Mouse (Mus musculus): ENCODE results near the gene Avpi1. TPM values are rescaled to one million over a fixed set of nuclear protein-coding genes. Genes with fewer than 3 reads are reported as not detected.

Gene Avpi1
- polyA plus RNA-seq, 1 experiment = 16.9 TPM

DNA sequence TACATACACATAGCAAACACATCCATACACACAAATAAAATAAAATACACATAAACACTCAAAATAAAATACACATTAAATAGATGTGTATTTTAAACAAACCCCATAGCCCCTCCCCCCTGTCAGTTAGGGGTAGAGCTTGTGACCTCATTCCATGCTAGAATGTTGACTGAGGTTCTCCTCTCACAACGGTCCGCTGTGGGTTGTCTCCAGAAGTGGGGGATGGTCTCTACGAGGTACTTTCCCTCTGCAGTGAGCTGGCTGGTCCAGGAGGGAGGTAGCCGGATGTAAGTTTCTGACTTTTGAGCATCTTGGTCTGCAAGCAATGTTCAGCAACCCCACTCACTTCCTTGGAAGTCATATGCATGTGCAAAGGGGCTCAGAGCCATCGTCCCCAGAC lies 34.9 kb upstream of the Avpi1 start, which contains the start of gene Zfyve27:
Gene Zfyve27, plus strand, starts transcription at position 188 of the 400 bp plus-strand sequence.
- Histone ChIP-seq H3K27ac (ENCODE audit: insufficient read depth, low read depth, low read length) (no peak within 1 kb of the TSS), H3K4me3 (ENCODE audit: insufficient read depth, low read length) (no peak within 1 kb of the TSS), H3K4me1 (ENCODE audit: control insufficient read depth, insufficient read depth, low read length) (peaks cover 4% of the 10 kb centered on the region)
- TF ChIP-seq POLR2A (IDR thresholded peaks at IDR 0.05; ENCODE audit: borderline replicate concordance, low read depth, low read length) (no peak), CTCF (IDR thresholded peaks at IDR 0.05; ENCODE audit: low read depth, low read length) (no peak)

DNA sequence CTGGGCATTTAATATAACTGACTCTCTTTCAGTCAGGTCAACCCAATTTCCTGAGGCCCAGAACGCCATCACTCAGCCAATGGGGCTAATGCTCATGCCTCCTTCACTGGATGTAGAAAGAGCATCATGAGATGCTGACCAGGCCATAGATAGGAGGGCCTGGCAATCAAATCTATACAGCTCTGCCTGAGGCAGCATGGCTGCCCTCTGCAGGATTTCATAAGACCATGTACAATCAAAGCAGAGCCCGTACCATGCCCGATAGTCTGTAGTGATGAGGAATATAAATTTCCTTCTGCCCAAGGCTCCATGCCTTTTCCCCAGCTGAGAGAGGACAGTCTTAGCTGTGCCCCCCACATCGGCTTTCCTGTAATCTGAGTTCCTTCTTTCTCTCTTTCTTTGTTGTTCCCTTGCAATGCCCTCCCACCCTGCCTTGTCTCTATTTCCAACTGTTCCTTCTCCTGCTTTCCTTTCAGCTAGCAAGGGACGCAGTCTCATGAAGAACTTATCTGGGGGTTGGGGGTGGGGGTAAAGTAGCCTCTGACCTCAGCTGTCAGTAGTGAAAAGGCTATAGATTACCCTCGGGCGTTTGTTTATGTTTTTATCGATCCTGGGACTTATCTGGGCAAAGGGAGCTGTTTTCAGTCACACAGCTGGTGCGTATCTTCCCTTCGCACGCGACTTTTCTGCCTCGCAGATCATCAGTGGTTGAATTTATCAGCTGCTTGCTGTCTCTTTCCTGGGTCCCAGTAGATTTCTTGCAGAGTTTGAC lies 29.6 kb upstream of the Avpi1 start:
- Histone ChIP-seq H3K4me3 (ENCODE audit: insufficient read depth, low read length) (no peak overlapping the region), H3K4me1 (ENCODE audit: control insufficient read depth, insufficient read depth, low read length) (peaks cover 19% of the 10 kb centered on the region), H3K27ac (ENCODE audit: insufficient read depth, low read depth, low read length) (no peak overlapping the region)
- TF ChIP-seq CTCF (IDR thresholded peaks at IDR 0.05; ENCODE audit: low read depth, low read length) = no peak

DNA sequence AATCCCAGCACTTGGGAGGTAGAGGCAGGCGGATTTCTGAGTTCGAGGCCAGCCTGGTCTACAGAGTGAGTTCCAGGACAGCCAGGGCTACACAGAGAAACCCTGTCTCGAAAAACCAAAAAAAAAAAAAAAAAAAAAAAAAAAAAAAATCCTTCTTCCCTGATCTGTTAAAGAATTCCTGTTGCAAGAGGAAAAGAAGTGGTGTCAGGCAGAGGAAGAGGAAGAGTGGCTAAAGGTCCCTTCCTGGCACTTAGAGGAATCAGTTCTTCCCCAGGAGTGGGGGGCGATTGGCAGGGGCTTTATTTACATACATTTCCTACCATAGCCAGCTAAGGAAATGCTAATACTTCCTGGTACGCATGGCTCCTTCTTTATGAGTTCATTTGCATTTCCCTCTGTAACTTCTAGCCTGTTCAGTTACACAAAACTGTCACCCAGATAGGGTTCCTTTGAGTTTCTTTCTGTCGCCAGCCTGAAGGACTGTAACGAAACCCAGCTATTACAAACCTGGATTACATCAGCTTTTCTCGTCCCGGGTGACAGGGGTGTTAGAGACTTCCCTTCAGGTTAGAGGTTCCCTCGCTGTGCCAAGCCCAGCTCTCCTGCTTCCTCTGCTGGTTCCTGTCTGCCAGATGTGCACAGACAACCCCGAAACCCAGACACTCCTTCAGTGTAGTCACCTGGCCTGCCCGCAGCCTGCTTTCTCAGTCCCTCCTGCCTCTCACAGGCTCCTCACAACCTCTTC lies 28.8 kb upstream of the Avpi1 start:
- TF ChIP-seq POLR2A (IDR thresholded peaks at IDR 0.05; ENCODE audit: borderline replicate concordance, low read depth, low read length) = no peak
- TF ChIP-seq CTCF (IDR thresholded peaks at IDR 0.05; ENCODE audit: low read depth, low read length) = no peak
- peaks cover 19% of the 10 kb centered on the region for H3K4me1 ChIP-seq (ENCODE audit: control insufficient read depth, insufficient read depth, low read length)
- no peak overlapping the region for H3K4me3 ChIP-seq (ENCODE audit: insufficient read depth, low read length)
- H3K27ac ChIP-seq (ENCODE audit: insufficient read depth, low read depth, low read length) = no peak overlapping the region

DNA sequence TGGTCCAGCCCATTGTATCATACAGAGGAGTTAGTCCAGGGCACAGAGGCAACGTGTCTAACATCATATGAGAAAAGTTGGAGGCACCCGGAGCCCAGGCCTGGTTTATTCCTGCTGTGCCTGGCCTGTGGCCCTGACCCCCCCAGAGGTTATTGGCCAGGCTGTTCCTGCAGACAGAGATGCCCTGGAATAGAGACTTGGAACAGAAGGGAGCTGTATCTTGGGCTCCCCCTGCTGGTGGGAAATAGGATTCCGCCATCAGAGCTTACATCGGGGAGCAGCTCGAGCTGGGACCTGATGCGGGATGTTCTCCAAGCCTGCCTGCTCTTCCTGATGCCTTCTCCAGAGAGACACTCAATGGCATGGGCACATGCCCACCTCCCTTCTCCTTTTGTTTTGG lies 23.1 kb upstream of the Avpi1 start:
- Histone ChIP-seq H3K4me1 (ENCODE audit: control insufficient read depth, insufficient read depth, low read length) (peaks cover 25% of the 10 kb centered on the region), H3K4me3 (ENCODE audit: insufficient read depth, low read length) (no peak overlapping the region), H3K27ac (ENCODE audit: insufficient read depth, low read depth, low read length) (no peak overlapping the region)
- TF ChIP-seq CTCF (IDR thresholded peaks at IDR 0.05; ENCODE audit: low read depth, low read length) (peak; percentile 61), POLR2A (IDR thresholded peaks at IDR 0.05; ENCODE audit: borderline replicate concordance, low read depth, low read length) (no peak)

DNA sequence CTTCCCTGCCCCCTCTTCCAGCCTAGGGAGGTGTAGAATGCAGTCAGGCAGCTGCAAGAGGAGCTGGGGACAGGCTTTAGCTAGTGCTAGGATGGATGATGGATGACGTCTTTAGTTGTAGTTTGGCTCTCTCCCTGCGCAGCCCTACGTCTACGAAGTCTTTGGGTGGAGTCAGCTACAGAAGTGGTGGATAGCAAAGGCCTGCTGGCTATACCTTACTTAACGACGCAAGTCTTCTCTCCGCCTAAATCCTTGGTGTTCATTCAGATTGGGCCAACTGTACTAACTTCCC lies 19.7 kb upstream of the Avpi1 start:
- Histone ChIP-seq H3K4me3 (ENCODE audit: insufficient read depth, low read length) (peak overlapping the region; percentile 92), H3K27ac (ENCODE audit: insufficient read depth, low read depth, low read length) (no peak overlapping the region)
- TF ChIP-seq POLR2A (IDR thresholded peaks at IDR 0.05; ENCODE audit: borderline replicate concordance, low read depth, low read length) (no peak), CTCF (IDR thresholded peaks at IDR 0.05; ENCODE audit: low read depth, low read length) (no peak; the same call in 1 of the 2 replicates)

DNA sequence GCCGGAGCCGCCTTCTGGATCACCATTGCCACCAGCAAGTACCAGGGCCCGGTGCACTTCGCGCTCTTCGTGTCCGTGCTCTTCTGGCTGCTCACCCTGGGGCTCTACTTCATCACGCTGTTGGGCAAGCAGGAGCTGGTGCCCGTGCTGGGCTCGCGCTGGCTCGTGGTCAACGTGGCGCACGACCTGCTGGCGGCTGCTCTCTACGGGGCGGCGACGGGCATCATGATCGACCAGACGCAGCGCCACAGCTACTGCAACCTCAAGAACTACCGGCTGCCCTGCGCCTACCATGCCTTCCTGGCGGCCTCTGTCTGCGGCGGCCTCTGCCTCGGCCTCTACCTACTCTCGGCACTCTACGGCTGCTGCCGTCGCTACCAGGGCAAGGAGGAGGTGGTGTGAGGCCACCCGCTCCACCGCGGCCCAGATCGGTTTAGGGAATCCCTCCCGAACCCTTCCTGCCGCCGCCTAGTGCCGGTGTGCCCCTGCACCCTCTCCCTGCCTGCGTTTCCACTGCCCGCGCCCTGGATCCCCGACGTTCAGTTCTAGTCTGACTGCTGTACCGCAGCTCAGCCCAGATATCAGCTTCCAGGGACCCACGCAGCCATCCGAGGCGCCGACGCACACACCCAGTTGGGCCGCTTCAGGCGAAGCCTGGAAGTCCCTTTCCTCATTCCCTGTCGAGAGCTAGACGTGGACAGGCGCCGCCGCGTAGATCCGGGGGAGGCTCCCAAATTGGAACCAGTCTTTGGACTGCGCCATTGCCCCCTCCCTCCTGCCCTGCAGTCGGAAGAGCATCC lies 19.1 kb upstream of the Avpi1 start:
- Histone ChIP-seq H3K4me3 (ENCODE audit: insufficient read depth, low read length) (peak overlapping the region; percentile 92), H3K27ac (ENCODE audit: insufficient read depth, low read depth, low read length) (peak overlapping the region; percentile 54), H3K4me1 (ENCODE audit: control insufficient read depth, insufficient read depth, low read length) (peaks cover 40% of the 10 kb centered on the region)
- TF ChIP-seq CTCF (IDR thresholded peaks at IDR 0.05; ENCODE audit: low read depth, low read length) (no peak), POLR2A (IDR thresholded peaks at IDR 0.05; ENCODE audit: borderline replicate concordance, low read depth, low read length) (no peak)

More for the DNA sequence above, 19.7 kb upstream of the Avpi1 start:
- peaks cover 40% of the 10 kb centered on the region for H3K4me1 ChIP-seq (ENCODE audit: control insufficient read depth, insufficient read depth, low read length)

DNA sequence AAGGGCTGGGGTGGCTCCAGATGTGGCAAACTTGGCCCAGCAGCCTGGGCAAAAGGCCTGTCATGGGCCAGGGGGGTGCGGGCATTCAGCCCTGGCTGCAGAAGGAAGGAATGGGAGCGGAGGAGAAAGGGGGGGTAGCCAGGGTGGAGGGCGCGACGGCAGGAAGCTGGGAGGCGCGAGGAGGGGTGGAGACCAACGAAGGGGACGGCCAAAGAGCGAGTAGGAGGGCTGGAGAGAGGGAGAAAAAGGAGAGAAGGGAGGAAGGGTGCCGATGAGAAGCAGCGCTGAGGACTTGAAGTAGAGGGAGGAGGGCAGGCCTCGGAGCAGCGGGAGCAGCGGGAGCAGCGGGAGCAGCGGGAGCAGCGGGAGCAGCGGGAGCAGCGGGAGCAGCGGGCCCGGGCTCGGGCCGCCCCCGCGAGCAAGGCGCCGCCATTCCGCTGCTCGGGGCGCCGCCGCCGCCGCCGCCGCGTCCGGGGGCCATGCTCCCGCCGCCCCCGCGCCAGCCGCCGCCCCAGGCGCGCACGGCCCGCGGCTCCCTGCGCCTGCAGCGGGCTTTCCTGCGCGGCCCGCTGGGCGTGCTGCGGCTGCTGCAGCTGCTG lies 18.4 kb upstream of the Avpi1 start, which contains the start of gene Marveld1:
Gene Marveld1, plus strand, starts transcription at position 231 of the 599 bp plus-strand sequence.
- TF ChIP-seq POLR2A (IDR thresholded peaks at IDR 0.05; ENCODE audit: borderline replicate concordance, low read depth, low read length) (no peak), CTCF (IDR thresholded peaks at IDR 0.05; ENCODE audit: low read depth, low read length) (no peak)
- H3K4me1 ChIP-seq (ENCODE audit: control insufficient read depth, insufficient read depth, low read length) = peaks cover 40% of the 10 kb centered on the region
- H3K4me3 ChIP-seq (ENCODE audit: insufficient read depth, low read length) = peak within 1 kb of the TSS; percentile 92

DNA sequence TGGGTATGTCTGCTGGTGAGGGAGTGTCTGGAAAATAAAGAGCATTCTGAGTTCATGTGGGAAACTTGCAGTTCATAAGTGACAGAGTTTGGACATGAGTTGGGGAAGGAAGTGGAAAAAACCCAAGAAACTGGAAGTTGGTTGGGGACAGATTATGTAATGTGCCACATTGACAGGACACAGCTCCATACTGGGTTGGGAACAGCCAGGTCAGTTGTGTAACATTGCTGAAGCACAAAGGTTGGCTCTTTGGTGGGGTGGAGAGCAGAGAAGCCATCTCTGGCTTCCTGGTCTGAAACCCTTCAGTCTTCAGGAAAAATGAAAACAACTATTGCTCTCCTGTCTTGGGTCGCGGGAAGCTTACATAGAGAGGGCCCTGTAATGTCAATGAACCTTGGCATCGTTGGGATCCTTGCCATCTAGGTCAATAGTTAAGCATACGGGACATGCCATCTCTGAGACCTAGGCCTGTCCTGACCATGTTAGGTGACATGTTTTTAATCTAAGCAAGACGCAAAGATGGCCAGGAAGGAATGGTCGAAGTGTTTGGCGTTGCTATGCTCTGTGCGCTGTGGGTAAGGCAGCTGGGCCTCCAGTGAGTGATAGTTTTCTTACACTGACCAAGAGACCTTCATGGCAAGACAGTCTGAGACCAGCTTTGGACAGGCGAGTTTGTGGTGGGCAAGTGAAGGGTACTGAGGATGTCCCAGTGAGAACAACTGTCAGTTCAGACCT lies 17.6 kb upstream of the Avpi1 start:
- H3K4me3 ChIP-seq (ENCODE audit: insufficient read depth, low read length) = no peak overlapping the region
- peaks cover 40% of the 10 kb centered on the region for H3K4me1 ChIP-seq (ENCODE audit: control insufficient read depth, insufficient read depth, low read length)
- TF ChIP-seq CTCF (IDR thresholded peaks at IDR 0.05; ENCODE audit: low read depth, low read length) (no peak), POLR2A (IDR thresholded peaks at IDR 0.05; ENCODE audit: borderline replicate concordance, low read depth, low read length) (no peak)
- peak overlapping the region; percentile 15 for H3K27ac ChIP-seq (ENCODE audit: insufficient read depth, low read depth, low read length)

More for the DNA sequence above, 18.4 kb upstream of the Avpi1 start, which contains the start of gene Marveld1:
- H3K27ac ChIP-seq (ENCODE audit: insufficient read depth, low read depth, low read length) = peak within 1 kb of the TSS; percentile 54

DNA sequence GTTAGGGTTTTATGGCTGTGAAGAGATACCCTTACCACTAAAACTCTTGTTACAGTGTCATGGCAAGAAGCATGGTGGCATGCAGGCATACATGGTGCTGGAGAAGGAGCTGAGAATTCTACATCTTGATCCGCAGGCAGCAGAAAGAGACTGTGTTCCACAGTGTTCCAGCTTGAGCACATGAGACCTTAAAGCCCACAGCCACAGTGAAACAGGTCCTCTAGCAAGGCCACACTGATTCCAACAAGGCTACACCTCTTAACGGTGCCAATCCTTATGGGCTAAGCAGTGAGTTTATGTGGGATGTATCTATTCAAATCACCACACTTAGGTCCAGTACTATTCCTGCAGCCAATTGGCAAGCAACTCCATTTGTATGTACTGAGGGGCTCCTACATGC lies 16.9 kb upstream of the Avpi1 start:
- Histone ChIP-seq H3K4me3 (ENCODE audit: insufficient read depth, low read length) (no peak overlapping the region), H3K4me1 (ENCODE audit: control insufficient read depth, insufficient read depth, low read length) (peaks cover 40% of the 10 kb centered on the region), H3K27ac (ENCODE audit: insufficient read depth, low read depth, low read length) (no peak overlapping the region)
- TF ChIP-seq CTCF (IDR thresholded peaks at IDR 0.05; ENCODE audit: low read depth, low read length) = no peak
- TF ChIP-seq POLR2A (IDR thresholded peaks at IDR 0.05; ENCODE audit: borderline replicate concordance, low read depth, low read length) = no peak

Measured in bone marrow macrophage, adult 2 months (primary cell).